Mouse (Mus musculus) heart, postnatal 4 days (tissue): ENCODE measurements around the gene Pef1. TPM values are rescaled to one million over a fixed set of nuclear protein-coding genes. Genes with fewer than 3 reads are reported as not detected.
A peak's percentile ranks its signal among the peaks of the same experiment; 100 is the strongest.

Experiments
- DNase-seq: peaks from one replicate; pipeline ENCODE4 v3.0.0; 2021
- total RNA-seq, 2 experiments: library from RNA; stranded (reverse); gene quantifications; 2 replicates each; pipeline ENCODE4 v1.2.3; 2021

Gene Pef1
- total RNA-seq, 2 experiments from 2014 or later = 40.5 to 42.1 TPM

DNA sequence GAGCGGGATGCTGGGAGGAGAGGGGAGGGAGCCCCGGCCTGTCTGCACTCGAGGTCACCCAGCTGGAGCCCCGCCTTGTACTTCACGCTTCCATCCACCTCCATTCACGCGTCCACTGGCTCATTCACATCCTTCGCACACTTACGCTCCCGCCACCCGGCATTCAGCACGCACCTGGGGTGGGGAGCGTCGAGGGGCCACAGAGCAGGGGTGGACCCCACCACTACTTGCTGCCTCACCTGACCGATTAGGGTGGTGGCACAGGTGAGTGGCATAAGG is 36.8 kb downstream of the Pef1 start, which contains the start of gene Hcrtr1:
Gene Hcrtr1, minus strand, starts transcription at position 146 of the 279 bp plus-strand sequence.
- DNase-seq = no peak

DNA sequence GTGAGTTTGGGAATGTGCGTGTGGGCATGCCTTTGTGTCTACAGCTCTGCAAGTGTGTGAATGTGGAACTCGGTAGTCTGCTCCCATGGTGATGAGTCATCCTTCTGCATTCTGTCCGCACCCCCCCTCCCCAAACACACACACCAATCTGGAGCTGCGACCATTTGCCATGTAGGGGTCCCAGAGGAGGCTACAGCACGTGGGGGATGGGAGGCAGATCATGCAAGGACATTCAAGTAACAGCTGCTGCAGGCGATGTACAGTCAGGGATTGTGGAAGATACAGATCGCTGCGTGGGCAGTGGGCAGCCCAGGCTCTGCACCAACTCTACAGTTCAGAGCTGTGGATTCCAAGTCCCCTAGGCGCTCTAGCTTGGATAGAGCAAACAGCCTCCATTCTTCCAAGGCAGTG is 38.6 kb downstream of the Pef1 start:
- DNase-seq = peak; percentile 31

DNA sequence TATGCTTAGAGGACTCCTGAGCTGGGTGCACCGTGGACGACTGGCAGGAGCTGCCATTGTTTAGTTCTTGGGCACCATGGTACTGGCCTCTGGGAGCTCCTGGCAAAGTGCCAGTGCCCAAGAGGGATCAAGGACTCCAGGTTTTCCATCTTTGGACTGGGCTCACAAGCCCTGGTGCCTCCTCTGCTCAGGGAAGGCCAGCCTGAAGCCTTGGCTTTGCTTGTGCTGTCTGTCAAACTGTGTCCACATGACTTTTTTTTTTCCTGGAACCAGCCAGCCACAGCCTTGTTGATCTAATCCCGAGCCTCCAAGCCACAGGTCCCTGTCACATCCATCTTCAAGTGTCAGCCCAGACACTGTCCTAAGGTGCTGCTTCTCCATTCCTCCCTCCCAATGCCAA is 39.4 kb downstream of the Pef1 start:
- DNase-seq = no peak

DNA sequence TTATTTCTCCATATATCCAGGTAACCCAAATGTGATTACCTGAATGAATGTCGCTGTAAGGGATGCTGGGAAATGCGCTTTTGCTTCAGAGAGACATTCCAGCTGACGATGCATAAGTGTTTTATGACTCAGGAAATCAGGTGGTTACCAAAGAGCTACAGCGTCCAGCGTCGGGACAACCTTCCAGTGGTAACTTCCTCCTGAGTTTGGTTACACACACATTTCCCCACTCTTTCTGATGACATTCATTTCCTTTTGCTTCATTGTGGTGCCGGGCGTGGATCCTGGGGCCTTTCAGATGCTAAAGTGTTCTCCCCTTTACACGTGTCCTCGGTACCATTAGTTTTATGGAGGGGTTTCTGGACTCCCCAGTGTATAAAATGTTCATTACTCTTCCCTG is 46.0 kb downstream of the Pef1 start:
- DNase-seq = no peak

DNA sequence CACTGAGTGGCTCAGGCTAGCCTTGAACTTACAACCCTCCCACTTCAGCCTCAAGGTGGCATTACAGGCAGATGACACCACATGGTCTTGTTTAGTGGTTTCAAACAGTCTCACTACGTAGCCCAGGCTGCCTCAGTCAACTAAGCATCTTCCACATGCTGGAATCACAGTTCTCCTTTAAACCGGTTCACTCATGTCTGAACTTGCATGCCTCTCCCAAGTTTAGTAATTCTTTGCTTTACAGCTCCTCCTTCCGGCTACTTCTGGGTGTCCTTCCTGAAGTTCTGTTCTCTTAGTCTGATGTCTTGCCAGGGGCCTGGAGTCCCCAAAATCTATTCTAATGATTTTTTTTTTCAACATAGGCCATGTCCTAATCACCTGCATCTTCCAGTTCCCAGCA is 51.9 kb downstream of the Pef1 start:
- no peak for DNase-seq

DNA sequence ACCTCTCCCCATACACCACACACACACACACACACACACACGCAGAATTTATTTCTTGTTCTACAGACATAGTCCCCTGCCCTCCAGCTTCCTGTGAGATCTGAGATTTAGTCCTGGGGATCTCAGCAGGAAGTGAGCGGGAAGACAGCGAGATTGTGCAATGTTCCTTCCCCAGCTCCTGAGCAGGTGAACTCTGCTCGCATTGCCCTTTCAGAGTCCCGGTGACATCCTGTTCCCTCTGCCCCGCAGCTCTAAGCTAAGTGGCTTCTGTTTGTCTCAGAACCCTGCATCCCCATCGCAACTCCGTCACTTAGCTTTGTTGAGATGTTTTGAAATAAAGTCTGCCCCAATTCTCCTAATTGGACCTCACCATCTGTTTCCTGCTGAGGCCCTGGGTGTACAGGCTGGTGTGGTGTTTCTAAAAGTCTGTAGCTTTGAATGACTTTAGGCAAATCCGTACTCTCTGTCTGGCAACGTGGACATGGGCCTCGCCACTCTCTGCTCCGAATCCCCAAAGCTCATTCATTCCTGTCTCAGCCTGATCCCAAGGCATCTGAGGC is 54.5 kb downstream of the Pef1 start:
- DNase-seq = no peak

DNA sequence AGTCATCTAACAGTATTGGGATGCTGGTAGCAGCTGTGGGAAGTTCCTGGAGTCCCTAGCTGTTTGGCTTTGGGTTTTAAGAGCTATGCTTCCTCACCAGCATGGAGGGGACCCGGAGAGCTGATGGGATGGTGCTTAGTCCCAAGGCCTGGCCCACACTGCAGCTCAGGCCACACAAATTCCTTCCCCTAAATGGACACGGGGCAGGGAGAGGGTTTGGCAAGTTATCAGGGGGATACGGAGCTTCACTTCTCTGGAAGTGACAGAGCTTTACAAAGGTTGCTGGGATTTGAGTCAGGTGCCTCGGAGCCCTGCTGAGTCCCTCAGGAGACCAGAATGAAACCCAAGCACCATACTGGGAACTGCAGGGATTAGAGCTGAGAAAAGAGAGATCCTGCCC is 59.0 kb downstream of the Pef1 start:
- peak; percentile 59 for DNase-seq

DNA sequence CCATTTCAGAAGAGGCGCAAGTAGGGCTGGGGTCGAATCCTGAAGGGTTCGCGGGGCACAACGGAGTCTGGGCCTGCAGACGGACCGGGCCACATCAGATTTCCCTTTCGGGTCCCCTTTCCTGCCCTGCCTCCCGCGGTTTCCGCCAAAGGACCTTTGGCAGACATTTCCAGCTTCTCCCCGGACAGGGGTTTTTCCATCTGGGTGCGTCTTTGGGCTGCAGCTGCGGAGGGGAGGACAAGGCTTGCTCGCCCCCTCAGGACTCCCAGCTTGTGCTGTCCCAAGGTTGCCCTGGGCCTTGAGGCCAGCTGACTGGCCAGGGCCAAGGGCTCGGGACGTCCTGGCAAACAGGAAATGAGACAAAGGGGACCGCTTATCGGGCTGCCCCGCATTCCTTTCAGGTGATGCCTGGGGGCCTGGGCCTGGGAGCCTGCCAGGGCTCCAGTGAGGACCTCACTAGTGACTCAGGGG is 61.1 kb downstream of the Pef1 start:
- peak; percentile 71 for DNase-seq

DNA sequence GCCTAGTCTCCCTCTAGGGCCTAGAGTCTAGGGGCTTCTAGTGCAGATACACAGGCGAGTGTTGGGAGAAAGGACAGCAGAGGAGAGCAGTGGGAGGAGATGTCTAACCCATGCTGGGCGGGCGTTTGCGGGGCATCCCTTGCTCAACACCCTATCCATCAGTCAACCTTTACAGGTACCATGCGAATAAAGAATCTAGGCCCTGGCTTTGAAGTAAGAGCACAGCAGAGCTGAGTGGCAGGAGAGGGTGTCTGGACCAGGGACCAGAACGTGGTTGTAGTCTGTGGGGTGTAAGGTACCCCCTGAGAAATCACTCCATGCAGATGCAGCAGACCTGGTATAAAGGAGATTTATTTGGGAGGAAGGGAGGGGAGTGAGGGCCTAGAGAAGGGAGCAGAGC is 61.8 kb downstream of the Pef1 start:
- DNase-seq = no peak

DNA sequence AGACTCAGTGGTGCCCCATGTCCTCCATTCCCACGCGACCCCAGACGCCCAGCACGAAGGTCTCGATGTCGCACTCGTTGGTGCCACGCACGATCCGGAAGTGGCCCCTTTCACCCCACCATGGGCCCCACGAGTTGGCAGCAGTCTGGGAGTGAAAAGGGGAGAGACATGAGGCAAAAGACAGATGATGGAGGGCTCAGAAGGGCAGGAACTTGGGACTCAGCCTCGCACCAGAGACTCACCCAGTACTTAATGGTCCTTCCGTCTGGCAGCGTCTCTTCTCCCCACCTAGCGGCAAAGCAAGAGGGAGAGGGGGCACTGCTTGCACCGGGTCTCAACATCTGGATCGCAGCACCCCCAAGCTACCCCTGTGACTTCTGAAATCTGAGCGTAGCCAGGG is 63.7 kb downstream of the Pef1 start:
- no peak for DNase-seq

DNA sequence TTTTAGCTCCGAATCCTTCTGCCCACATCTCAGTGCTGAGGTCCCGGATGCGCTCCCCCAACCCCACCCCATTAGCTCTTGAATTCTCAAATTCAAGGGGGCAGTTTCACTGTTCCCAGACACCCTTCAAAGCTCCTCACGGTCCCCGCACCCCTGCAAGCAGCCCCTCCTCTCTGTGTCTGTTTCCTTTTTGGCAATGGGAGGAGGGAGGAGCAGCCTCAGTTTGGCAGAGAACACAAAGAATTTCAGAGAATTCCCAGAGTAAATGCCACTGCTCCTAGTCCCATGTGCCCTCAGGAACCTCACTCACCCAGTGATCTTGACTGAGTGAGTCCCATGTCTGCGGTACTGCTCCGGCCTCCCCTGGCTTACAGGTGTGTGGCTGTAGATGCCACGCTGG is 64.2 kb downstream of the Pef1 start:
- DNase-seq = no peak

DNA sequence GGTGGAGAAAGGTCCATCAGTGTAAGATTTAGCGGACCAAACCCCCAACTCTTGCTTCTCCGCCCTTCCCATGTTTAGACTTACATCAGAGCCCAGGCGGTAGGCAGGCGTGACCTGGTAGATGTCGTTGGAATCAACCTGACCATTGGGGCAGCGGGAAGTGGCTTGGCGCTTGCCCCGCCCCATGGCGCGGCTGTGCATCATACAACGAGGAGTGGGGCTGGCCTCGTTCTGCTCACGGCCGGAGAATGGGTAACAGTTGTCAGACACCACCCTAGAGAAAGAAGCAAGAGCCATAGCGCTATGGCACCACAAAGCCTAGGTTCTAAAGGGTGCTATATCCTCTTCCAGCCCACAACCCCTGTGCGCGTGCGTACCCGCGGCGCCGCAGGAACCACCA is 65.0 kb downstream of the Pef1 start:
- no peak for DNase-seq

DNA sequence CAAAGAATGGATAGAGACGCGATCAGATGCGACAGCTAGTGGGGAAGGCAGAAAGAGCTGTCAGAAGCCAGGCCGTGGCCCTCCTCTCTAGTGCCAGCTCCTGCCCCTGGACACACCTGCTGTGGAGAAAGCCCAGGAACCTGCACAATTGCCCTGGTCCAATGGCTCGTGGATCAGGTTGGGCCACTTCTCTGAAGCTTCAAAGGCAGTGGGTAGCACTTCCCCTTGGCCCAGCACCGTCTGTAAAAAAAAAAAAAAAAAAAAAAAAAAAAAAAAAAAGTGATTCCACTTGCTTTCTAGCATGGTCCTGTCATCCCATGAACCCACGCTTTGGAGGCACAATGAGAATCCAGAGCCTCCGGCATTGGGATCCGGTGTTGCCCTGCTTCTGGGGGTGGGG is 65.5 kb downstream of the Pef1 start:
- DNase-seq = no peak

DNA sequence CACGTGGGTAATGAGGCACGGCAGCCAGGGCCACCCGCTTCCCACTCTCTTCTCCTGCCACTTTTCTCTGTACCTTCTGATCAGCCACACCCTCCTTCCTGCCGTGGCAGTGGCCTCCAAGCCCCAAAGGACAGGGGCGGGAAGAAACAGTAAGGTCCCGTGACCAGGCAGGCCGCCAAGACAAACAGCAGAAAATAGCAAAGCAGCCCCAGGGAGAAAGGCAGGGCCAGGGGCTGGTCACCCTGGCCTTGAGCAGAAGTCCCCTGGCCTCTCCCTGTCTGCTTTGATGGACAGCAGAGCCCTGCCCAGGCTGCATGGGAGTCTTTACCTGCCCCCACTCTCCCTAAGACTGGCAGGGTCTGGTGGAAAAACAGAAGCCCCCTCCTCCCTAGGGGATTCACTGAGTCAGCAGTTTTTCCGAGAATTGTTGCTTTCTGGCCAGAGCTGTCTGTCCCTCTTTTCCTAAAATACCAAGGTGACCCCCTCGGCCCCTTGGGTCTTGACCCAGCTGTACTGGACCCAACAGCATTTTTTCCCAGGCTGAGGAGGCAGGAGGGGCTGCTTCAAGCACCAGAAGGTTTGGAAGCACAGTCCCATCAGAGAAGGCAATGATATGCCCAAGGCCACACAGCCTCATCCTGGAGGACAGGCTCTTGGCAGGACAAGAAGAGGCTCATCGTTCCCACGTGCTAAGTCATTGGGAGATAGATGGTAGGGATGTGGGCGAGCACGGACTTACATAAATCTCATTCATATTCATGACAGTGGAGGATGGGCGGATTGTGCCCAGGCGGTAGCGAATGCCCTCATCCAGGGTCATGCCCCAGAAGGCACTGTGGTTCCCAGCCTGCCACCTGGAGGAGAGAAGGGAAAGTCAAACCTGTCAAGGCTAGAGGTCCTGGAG is 66.2 kb downstream of the Pef1 start:
- peak; percentile 96 for DNase-seq

DNA sequence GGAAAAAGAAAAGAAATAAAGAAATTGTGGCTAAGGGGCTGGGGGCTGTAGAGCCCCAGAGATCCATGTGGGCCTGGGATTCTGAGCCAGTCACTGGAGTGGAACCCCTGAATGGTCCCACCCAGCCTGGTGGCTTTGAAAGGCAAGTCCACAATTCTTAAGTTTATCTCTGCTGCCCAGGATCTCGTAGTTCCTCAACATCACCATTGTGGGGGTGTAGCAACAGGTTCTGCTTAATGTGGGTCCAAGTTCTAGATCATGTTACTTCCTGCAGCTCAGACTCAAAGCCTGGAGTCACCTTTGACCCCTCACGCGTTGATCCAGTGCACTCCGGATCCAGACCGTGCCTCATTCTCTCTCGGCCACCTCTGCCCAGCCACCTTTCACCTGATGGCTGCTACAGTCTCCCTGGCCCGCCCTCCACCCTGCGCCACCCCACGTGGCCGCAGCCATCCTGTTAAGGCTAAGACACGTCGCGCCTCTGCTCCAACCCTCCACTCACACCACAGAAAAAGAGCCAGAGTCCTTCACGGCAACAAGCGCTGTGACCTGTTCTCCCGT is 67.1 kb downstream of the Pef1 start:
- no peak for DNase-seq

DNA sequence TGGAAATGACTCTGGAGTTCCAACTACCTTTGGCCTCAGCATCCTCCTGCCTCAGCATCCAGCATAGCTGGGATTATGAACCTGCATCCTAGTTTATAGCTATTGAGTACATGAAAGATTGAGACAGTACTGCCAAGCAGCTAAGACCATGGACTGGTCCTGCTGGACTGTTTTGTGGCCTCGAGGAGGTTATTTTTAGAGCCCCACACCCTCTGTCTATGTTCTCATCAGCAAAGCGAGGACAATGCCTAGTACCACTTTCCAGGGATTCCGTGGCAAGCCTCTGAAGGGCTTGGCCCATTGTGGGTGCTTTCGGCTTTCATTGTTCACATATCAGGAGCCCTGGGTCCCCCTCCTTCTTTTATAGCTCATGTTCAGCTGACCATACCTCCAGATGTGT is 68.0 kb downstream of the Pef1 start:
- no peak for DNase-seq

DNA sequence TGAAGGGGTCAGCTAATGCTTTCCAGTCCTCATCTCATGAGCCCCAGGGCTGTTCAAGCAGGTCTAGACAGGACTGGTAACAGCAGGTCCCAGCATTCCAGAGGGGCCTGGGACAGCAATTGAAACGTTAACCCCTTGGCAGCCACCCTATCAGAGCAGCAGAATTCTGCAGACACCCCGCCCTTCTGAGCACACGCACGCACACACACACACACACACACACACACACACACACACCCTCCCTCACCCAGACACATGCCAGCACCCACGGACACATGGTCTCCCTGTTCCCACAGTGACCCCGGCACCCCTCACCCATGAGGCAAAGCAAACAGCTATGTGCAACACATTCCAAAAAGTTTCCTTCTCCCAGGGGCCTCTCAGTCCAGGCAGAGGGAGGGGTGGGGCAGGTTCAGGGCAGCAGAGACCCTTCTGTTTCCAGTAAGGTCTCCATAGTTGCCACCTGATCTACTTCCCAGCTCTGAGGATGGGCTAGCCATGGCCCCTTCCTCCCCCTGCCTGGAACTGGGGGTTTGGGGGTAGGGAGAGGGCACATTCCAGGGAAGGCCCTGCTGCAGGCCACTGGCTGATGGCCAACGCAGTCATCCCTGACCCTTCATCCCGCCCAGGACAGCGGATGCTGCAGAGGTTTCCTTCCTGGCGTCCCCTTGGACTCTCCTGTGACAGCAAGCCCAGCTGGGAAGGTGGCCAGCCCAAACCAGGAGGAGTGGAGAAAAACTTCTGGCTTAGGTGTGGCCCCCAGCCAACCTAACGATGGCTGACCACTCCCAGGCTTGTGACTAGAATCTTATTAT is 69.8 kb downstream of the Pef1 start:
- DNase-seq = peak; percentile 80

DNA sequence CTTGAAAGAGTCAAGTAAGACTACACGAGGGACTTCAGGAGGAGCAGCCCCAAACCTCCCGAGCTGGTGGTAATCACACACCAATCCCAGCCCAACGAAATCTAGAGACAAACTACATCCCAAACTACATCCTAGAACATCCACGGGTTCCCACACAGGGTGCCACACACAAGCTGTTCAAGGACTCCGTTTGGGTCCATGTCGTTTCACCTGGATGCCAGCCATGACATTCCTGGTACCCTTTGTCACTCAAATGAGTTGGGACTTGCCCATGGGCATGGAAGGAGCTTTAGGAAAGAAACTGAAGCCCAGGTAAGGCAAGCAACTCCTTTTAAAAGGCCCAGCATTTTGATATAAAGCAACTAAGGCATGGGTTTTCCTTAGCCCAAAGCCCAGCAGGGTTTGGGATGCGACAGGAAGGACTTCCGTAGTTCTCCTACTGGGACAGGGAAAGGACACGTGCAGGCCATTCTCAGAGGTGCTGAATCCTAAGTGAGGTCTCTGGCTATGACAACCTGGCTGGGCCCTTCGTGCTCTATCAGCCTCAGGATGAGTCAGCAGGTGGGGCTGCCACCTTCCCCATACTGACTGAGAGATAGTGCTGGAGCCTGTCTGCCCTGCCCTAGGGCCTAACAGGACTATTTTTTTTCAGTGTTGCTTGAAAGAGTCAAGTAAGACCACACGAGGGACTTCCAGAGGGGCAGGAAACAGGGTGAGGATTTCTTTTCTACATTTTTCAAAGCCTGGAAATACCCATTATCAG is 70.9 kb downstream of the Pef1 start:
- DNase-seq = no peak

DNA sequence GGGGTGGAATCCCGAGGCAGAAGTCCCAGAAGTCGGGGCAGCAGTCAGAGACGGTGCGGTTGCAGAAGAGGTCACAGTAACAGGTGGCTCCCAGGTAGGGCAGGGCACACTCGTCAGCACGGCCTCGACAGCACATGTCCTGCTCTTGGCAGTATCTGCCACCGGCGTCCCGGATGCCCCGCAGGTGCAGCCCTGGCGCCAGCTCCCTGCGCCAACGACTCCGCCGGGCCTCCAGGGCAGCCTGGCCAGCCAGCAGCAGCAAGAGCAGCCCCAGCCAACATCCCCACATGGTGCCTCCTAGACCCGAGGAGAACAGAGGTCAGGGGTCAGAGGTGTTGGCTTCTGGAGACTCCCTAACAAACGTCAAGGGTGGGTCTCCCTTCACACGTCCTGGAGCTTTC is 71.6 kb downstream of the Pef1 start:
- no peak for DNase-seq

DNA sequence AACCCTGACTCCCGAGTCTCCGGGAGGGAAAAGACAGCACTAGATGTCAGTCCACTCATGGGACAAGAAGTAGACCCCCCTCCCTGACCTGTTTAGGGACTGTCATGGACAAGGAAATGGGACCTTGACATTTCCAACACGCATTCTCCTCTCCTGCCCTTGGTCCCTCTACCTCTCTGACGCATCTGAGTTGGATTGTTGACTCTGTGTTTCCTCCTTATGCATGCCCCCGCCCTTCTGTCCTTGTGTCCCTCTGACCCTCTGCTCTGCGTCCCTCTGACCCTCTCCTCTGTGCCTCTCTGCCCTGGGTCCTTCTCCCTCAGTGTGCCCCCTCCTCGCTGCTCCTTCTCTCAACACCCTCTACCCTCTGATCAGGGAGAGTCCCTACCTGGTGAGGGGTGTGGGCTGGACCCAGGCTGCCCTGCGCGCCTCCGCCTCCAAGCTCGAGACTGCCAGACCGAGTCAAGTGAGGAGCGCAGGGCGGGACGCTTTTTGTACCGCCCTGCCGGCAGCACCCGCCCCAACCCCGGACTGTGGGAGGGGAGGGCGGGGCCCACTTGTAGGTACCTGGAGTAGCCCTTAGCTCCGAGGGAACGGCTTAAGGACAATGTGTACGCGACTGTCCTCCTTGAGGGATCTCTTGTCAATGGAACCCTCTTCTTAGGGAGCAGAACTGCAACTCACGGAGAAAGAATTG is 72.1 kb downstream of the Pef1 start:
- peak; percentile 75 for DNase-seq

DNA sequence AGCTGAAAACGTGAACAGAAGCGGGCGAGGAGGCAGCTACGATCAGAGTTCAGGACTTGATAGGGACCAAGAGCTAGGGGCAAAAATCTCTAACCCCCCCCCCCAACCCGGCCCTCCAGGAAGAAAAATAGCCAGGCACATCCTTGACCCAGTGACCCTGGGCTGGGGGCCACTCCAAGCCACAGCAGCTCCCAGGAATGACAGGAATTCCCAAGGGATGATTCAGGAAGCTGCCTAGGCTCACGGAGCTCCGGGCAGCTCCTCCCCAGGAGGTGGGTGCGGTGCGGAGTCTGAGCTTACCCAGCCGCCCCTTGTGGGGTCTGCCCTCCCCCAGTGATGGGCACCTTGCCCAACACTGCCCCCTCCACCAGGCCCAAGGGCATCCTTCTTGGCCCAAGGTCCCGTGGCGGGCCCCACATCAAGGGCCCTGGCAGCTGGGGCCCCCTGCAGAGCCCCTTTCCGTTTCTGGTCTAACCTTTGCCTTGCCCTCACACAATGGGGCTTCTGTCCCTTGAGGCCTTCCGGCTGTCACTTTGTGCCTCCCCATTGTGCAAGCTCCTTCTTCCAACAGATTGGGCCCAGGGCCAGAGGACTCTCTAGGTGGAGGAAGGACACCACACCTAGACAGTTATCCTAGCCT is 72.8 kb downstream of the Pef1 start, which contains the start of gene Tinagl1:
Gene Tinagl1, minus strand, starts transcription at position 51 of the 640 bp plus-strand sequence.
- peak; percentile 53 for DNase-seq
